Mouse (Mus musculus): Measurements from ENCODE around the gene Cox6a2.

- TF ChIP-seq CTCF (IDR thresholded peaks at IDR 0.05; ENCODE audit: low read depth) (no peak), EP300 (optimal IDR thresholded peaks at IDR 0.05) (no peak)
Observed at GRCm38 (mm10) chr7:128240131-128240784, 34.1 kb upstream of the Cox6a2 start.

All from stomach, postnatal 0 days (tissue).